Mouse (Mus musculus): Measurements from ENCODE around the gene Pnldc1. TPM values are rescaled to one million over a fixed set of nuclear protein-coding genes. Genes with fewer than 3 reads are reported as not detected.

Gene Pnldc1
- polyA plus RNA-seq, 1 experiment: 4.5 TPM

DNA sequence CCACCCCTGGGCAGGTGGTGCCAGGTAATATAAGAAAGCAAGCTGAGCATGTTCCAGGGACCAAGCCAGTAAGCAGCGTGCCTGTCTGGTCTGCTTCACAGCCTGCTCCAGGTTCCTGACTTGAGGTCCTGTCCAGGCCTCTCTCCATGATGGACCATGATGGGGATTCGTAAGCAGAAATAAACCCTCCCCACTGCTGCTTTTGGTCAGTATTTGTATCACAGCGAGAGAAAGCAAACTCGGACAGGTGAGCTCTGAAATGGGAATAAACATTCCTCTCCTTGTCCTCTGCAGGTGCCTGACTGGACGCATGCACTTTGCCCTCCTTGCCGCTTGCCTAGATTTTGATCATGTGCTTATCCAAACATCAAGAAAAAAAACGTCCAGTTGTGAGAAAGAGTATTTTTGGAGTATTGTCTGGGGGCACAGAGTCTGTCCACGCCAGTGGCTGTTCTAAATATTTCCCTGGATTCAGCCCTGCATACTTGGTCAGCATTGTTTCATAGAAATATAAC, 51.0 kb downstream of the Pnldc1 start:
- no peaks in the 10 kb centered on the region for H3K27me3 ChIP-seq (ENCODE audit: control insufficient read depth, insufficient read depth, low read length)
- DNase-seq: no peak
- TF ChIP-seq CTCF (IDR thresholded peaks at IDR 0.05; ENCODE audit: borderline replicate concordance, insufficient read depth, low read depth, low read length) (no peak), POLR2A (IDR thresholded peaks at IDR 0.05; ENCODE audit: borderline replicate concordance, insufficient read depth, low read length) (no peak)
- H3K4me3 ChIP-seq (replicated peaks; ENCODE audit: insufficient read depth, low read depth, low read length): no peak overlapping the region
- H3K4me1 ChIP-seq (ENCODE audit: control insufficient read depth, insufficient read depth, low read length): peaks cover 5% of the 10 kb centered on the region
- WGBS: 84% methylated on average over 8 of the region's 8 CpGs
- H3K27ac ChIP-seq (ENCODE audit: insufficient read depth, low read length): no peak overlapping the region

GRCm38 (mm10) chr17:12858072-12858471, 52.0 kb downstream of the Pnldc1 start:
- Histone ChIP-seq H3K27ac (ENCODE audit: insufficient read depth, low read length) (no peak overlapping the region), H3K4me1 (ENCODE audit: control insufficient read depth, insufficient read depth, low read length) (peaks cover 11% of the 10 kb centered on the region), H3K4me3 (replicated peaks; ENCODE audit: insufficient read depth, low read depth, low read length) (no peak overlapping the region), H3K27me3 (ENCODE audit: control insufficient read depth, insufficient read depth, low read length) (no peaks in the 10 kb centered on the region)
- WGBS: 42% methylated on average over 4 of the region's 4 CpGs
- no peak for DNase-seq
- TF ChIP-seq POLR2A (IDR thresholded peaks at IDR 0.05; ENCODE audit: borderline replicate concordance, insufficient read depth, low read length): no peak
- TF ChIP-seq CTCF (IDR thresholded peaks at IDR 0.05; ENCODE audit: borderline replicate concordance, insufficient read depth, low read depth, low read length): no peak

DNA sequence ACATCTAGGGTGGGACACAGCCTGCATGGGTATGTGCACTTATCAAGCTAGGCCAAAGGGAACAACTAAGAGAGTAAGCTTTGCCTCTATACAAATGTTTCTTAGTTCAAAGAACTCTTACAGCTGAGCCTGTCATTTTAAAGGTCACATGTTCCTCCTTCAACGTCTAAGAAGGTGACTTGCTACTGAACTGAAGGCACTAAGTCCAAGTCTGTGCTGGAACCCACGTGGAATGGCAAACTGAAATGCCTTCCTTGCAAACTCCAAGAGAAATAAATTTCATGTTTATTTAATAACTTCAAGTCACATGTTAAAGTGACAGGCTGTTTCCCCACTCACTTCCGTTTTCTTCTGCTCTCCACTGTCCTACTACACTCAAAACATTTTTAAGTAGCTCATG, 52.6 kb downstream of the Pnldc1 start:
- no peak for DNase-seq
- Histone ChIP-seq H3K27ac (ENCODE audit: insufficient read depth, low read length) (no peak overlapping the region), H3K4me3 (replicated peaks; ENCODE audit: insufficient read depth, low read depth, low read length) (no peak overlapping the region), H3K4me1 (ENCODE audit: control insufficient read depth, insufficient read depth, low read length) (peaks cover 11% of the 10 kb centered on the region), H3K27me3 (ENCODE audit: control insufficient read depth, insufficient read depth, low read length) (no peaks in the 10 kb centered on the region)
- no peak for TF ChIP-seq POLR2A (IDR thresholded peaks at IDR 0.05; ENCODE audit: borderline replicate concordance, insufficient read depth, low read length)
- 69% methylated on average over 3 of the region's 3 CpGs for WGBS

DNA sequence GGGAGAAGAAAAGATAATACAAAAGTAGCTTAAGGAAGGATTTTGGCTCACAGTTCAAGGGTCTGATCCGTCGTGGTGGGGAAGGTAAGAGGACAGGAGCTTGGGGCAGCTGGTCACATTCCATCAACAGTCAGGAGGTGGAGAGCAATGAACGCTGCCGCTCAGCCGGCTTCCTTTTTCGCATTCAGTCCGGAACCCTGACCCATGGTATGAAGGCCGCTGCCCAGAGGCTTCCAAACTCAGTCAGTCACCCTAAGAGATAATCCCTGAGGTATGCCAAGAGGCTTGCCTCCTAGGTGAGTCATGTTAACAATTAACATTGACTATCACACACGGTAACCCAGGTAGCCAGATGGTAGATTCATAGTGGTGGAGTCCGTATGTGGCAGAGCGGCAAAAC, 55.6 kb downstream of the Pnldc1 start:
- DNase-seq: no peak
- 83% methylated on average over 11 of the region's 11 CpGs for WGBS
- H3K4me1 ChIP-seq (ENCODE audit: control insufficient read depth, insufficient read depth, low read length): peaks cover 11% of the 10 kb centered on the region
- H3K27me3 ChIP-seq (ENCODE audit: control insufficient read depth, insufficient read depth, low read length): no peaks in the 10 kb centered on the region
- TF ChIP-seq CTCF (IDR thresholded peaks at IDR 0.05; ENCODE audit: borderline replicate concordance, insufficient read depth, low read depth, low read length) (no peak), POLR2A (IDR thresholded peaks at IDR 0.05; ENCODE audit: borderline replicate concordance, insufficient read depth, low read length) (no peak)
- H3K27ac ChIP-seq (ENCODE audit: insufficient read depth, low read length): no peak overlapping the region
- H3K4me3 ChIP-seq (replicated peaks; ENCODE audit: insufficient read depth, low read depth, low read length): no peak overlapping the region

GRCm38 (mm10) chr17:12853821-12854220, 56.2 kb downstream of the Pnldc1 start:
- Histone ChIP-seq H3K27me3 (ENCODE audit: control insufficient read depth, insufficient read depth, low read length) (no peaks in the 10 kb centered on the region), H3K4me3 (replicated peaks; ENCODE audit: insufficient read depth, low read depth, low read length) (no peak overlapping the region), H3K27ac (ENCODE audit: insufficient read depth, low read length) (no peak overlapping the region), H3K4me1 (ENCODE audit: control insufficient read depth, insufficient read depth, low read length) (peaks cover 11% of the 10 kb centered on the region)
- TF ChIP-seq CTCF (IDR thresholded peaks at IDR 0.05; ENCODE audit: borderline replicate concordance, insufficient read depth, low read depth, low read length) (no peak), POLR2A (IDR thresholded peaks at IDR 0.05; ENCODE audit: borderline replicate concordance, insufficient read depth, low read length) (no peak)
- WGBS: 18% methylated on average over 2 of the region's 2 CpGs
- peak in 1 of 2 experiments; percentile 51 for DNase-seq

DNA sequence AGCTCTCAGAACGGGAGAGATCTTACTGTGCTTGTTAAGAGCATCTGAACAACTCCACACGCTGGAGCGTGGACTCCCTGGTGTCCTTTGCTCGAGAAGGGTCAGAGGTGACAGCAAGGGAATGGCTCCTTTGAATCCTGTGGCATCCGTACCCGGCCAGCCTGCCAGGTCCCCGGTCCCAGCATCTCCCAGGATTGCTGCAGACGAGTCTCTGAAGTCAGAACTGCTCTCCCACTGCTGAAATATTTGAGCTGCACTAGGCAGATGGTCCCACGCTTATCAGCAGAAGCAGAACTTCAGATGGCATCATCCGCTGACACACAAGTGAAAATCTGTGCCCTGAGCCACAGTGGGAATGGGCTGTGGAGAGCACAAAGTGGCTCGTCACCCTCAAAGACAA, 58.3 kb downstream of the Pnldc1 start:
- Histone ChIP-seq H3K4me3 (replicated peaks; ENCODE audit: insufficient read depth, low read depth, low read length) (no peak overlapping the region), H3K27ac (ENCODE audit: insufficient read depth, low read length) (no peak overlapping the region)
- 57% methylated on average over 11 of the region's 11 CpGs for WGBS

DNA sequence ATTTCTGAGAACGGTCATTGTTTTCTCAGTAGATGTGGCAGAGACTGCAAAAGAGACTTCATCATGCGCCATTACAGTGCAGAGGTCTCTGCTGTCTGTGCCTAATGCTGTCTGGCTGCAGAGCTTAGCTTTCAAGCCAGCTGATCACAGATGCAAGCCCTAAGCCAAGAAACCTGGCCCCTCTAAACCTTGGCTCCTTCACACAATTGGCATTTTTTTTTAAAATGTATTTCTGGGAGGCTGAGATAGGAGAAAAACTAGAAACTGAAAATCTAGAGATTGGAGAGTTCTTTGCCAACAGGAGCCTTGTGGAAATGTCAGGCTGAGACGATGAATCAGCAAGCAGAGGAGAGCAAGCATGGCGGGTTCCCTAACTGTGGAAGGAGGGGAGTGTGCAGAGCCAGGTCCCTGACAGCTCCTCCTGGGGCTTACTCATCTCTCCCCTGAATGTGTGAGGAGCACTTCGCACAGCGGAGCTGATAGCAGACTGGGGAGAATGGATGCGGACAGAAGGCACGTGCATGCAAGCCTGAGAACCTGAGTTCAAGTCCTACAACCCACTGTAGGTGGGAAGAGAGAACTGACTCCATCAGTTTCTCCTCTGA, 60.1 kb downstream of the Pnldc1 start:
- Histone ChIP-seq H3K27me3 (ENCODE audit: control insufficient read depth, insufficient read depth, low read length) (no peaks in the 10 kb centered on the region), H3K4me1 (ENCODE audit: control insufficient read depth, insufficient read depth, low read length) (peaks cover 16% of the 10 kb centered on the region), H3K4me3 (replicated peaks; ENCODE audit: insufficient read depth, low read depth, low read length) (no peak overlapping the region), H3K27ac (ENCODE audit: insufficient read depth, low read length) (no peak overlapping the region)
- WGBS: 49% methylated on average over 8 of the region's 8 CpGs
- DNase-seq: no peak
- TF ChIP-seq CTCF (IDR thresholded peaks at IDR 0.05; ENCODE audit: borderline replicate concordance, insufficient read depth, low read depth, low read length): no peak
- TF ChIP-seq POLR2A (IDR thresholded peaks at IDR 0.05; ENCODE audit: borderline replicate concordance, insufficient read depth, low read length): no peak

More for the DNA sequence above, 58.3 kb downstream of the Pnldc1 start:
- no peak for TF ChIP-seq CTCF (IDR thresholded peaks at IDR 0.05; ENCODE audit: borderline replicate concordance, insufficient read depth, low read depth, low read length)
- peaks cover 11% of the 10 kb centered on the region for H3K4me1 ChIP-seq (ENCODE audit: control insufficient read depth, insufficient read depth, low read length)
- DNase-seq: no peak
- H3K27me3 ChIP-seq (ENCODE audit: control insufficient read depth, insufficient read depth, low read length): no peaks in the 10 kb centered on the region

GRCm38 (mm10) chr17:12847736-12848135, 62.3 kb downstream of the Pnldc1 start:
- peaks cover 5% of the 10 kb centered on the region for H3K4me1 ChIP-seq (ENCODE audit: control insufficient read depth, insufficient read depth, low read length)
- 86% methylated on average over 4 of the region's 4 CpGs for WGBS
- no peak overlapping the region for H3K27ac ChIP-seq (ENCODE audit: insufficient read depth, low read length)
- no peak overlapping the region for H3K4me3 ChIP-seq (replicated peaks; ENCODE audit: insufficient read depth, low read depth, low read length)
- H3K27me3 ChIP-seq (ENCODE audit: control insufficient read depth, insufficient read depth, low read length): no peaks in the 10 kb centered on the region
- TF ChIP-seq CTCF (IDR thresholded peaks at IDR 0.05; ENCODE audit: borderline replicate concordance, insufficient read depth, low read depth, low read length) (no peak), POLR2A (IDR thresholded peaks at IDR 0.05; ENCODE audit: borderline replicate concordance, insufficient read depth, low read length) (no peak)
- peak in 1 of 2 experiments; percentile 2 for DNase-seq
